Mouse (Mus musculus) ES-E14 (cell line): ENCODE measurements around the gene Adcyap1. TPM values are rescaled to one million over a fixed set of nuclear protein-coding genes. Genes with fewer than 3 reads are reported as not detected.

Source experiments
- DNase-seq: peaks from one replicate; pipeline ENCODE4 v3.0.0-alpha.2; 2013; ENCODE audit warnings: low read depth, low spot score
- H3K27ac ChIP-seq: 2 replicates; pipeline ENCODE4 v1.5.1; 2012; ENCODE audit warnings: low read depth, mild to moderate bottlenecking, low read length, moderate library complexity, mixed read lengths; ENCODE audit not compliant: poor library complexity, insufficient read depth, severe bottlenecking
- H3K36me3 ChIP-seq: 2 replicates; pipeline ENCODE4 v1.6.1; 2012; ENCODE audit warnings: mild to moderate bottlenecking, low read length, moderate library complexity, mixed read lengths; ENCODE audit not compliant: control insufficient read depth, poor library complexity, insufficient read depth, severe bottlenecking
- H3K4me1 ChIP-seq, 2 experiments: fragments of 150-350 bp in 1 of 2; sonication (generic) in 1 of 2; 2 replicates each; pipeline ENCODE4 v1.6.1; 2012; ENCODE audit warnings: low read length in 2 of 2, mild to moderate bottlenecking in 1 of 2, mixed read lengths in 1 of 2; ENCODE audit not compliant: control insufficient read depth in 2 of 2, insufficient read depth in 2 of 2, poor library complexity in 1 of 2
- H3K4me3 ChIP-seq, 2 experiments: fragments of 150-350 bp in 1 of 2; sonication (generic) in 1 of 2; 2 replicates each; pipeline ENCODE4 v1.5.1; 2012; ENCODE audit warnings: low read length in 2 of 2, low read depth in 1 of 2, mild to moderate bottlenecking in 1 of 2, mixed read lengths in 1 of 2; ENCODE audit not compliant: insufficient read depth in 1 of 2, poor library complexity in 1 of 2, severe bottlenecking in 1 of 2
- H3K9ac ChIP-seq: 2 replicates; pipeline ENCODE4 v1.6.1; 2012; ENCODE audit warnings: low read depth, mild to moderate bottlenecking, low read length, mixed read lengths; ENCODE audit not compliant: poor library complexity, insufficient read depth, severe bottlenecking
- H3K9me3 ChIP-seq: fragments of 150-350 bp; sonication (generic); 2 replicates; pipeline ENCODE4 v1.6.1; 2012; ENCODE audit warnings: low read depth, mild to moderate bottlenecking, low read length; ENCODE audit not compliant: control insufficient read depth, insufficient read depth
- CHD2 ChIP-seq: IDR thresholded peaks from 2 replicates; pipeline ENCODE4 v1.6.1; 2014; ENCODE audit warnings: mild to moderate bottlenecking, low read depth, low read length, inconsistent platforms
- HCFC1 ChIP-seq: IDR thresholded peaks from 2 replicates; pipeline ENCODE4 v1.6.1; 2012; ENCODE audit warnings: low read length, inconsistent platforms, borderline replicate concordance; ENCODE audit not compliant: insufficient read depth
- MAFK ChIP-seq: IDR thresholded peaks from 2 replicates; pipeline ENCODE4 v1.6.1; 2014; ENCODE audit warnings: mild to moderate bottlenecking, low read depth, low read length, inconsistent platforms; ENCODE audit not compliant: insufficient read depth
- ZC3H11A ChIP-seq: IDR thresholded peaks from 2 replicates; pipeline ENCODE4 v1.6.1; 2012; ENCODE audit warnings: low read depth, mild to moderate bottlenecking, inconsistent platforms, low read length, borderline replicate concordance
- ZNF384 ChIP-seq: IDR thresholded peaks from 2 replicates; pipeline ENCODE4 v1.6.1; 2012; ENCODE audit warnings: low read depth, low read length, inconsistent platforms
- in situ Hi-C, 2 experiments: fragments of 600-800 bp; cut with MboI; formaldehyde crosslinking; loops; one replicate each; pipeline ENCODE4 v1.15.1; 2025; ENCODE audit warnings: low sequenced_read_pairs in 2 of 2, inconsistent platforms in 1 of 2; ENCODE audit not compliant: unreplicated experiment in 2 of 2
- total RNA-seq: library from RNA; depleted of rRNA; stranded (reverse); fragments of 300-350 nt; gene quantifications from 2 replicates; pipeline ENCODE4 v1.2.3, GENCODE M21; 2012

Gene Adcyap1
- total RNA-seq, 1 experiment: 0.18 TPM

GRCm38 (mm10) chr17:93218640-93219039, 19.8 kb downstream of the Adcyap1 start:
- Histone ChIP-seq H3K4me1 (no peaks in the 10 kb centered on the region), H3K4me3 (no peak overlapping the region), H3K9me3 (no peaks in the 10 kb centered on the region), H3K9ac (no peak overlapping the region), H3K36me3 (no peaks in the 10 kb centered on the region), H3K27ac (no peak overlapping the region)
- in situ Hi-C loops: no loop called here
- TF ChIP-seq ZC3H11A (no peak), CHD2 (no peak), ZNF384 (no peak), HCFC1 (no peak), MAFK (no peak)
- no peak for DNase-seq

GRCm38 (mm10) chr17:93237355-93237754, 38.5 kb downstream of the Adcyap1 start:
- in situ Hi-C loops: no loop called here
- H3K36me3 ChIP-seq: no peaks in the 10 kb centered on the region
- no peak for DNase-seq
- H3K27ac ChIP-seq: no peak overlapping the region
- TF ChIP-seq MAFK (no peak), ZC3H11A (no peak), CHD2 (no peak), ZNF384 (no peak), HCFC1 (no peak)
- no peak overlapping the region for H3K4me3 ChIP-seq
- H3K4me1 ChIP-seq: no peaks in the 10 kb centered on the region
- no peak overlapping the region for H3K9ac ChIP-seq
- no peaks in the 10 kb centered on the region for H3K9me3 ChIP-seq
